Mouse (Mus musculus): ENCODE data around the gene Ocm. TPM values are rescaled to one million over a fixed set of nuclear protein-coding genes. Genes with fewer than 3 reads are reported as not detected.
A peak's percentile ranks its signal among the peaks of the same experiment; 100 is the strongest.

Ocm gene
- polyA plus RNA-seq (2016; fragmentation: Nextera tagmentation; extraction: Ambion mirVana) = not detected in 2 replicates

GRCm38 (mm10) chr5:144026620-144027263, at the start of gene Ocm:
Ocm (minus strand) TSS chr5:144026670.
- no peak within 1 kb of the TSS for H3K27ac ChIP-seq (replicated peaks)
- H3K9me3 ChIP-seq = no peaks in the 10 kb centered on the region
- no peak for DNase-seq (ENCODE audit: low spot score)
- H3K36me3 ChIP-seq (replicated peaks) = no peaks in the 10 kb centered on the region
- no peaks in the 10 kb centered on the region for H3K4me1 ChIP-seq
- H3K27me3 ChIP-seq (replicated peaks; ENCODE audit: low read depth, poor library complexity, severe bottlenecking) = no peaks in the 10 kb centered on the region
- no peak within 1 kb of the TSS for H3K4me3 ChIP-seq
- WGBS = 70% methylated on average over 11 of the region's 11 CpGs

GRCm38 (mm10) chr5:144071249-144071648, 44.8 kb upstream of the Ocm start:
- Histone ChIP-seq H3K4me3 (no peak overlapping the region), H3K36me3 (replicated peaks) (no peaks in the 10 kb centered on the region), H3K4me1 (no peaks in the 10 kb centered on the region), H3K27ac (replicated peaks) (no peak overlapping the region), H3K9me3 (no peaks in the 10 kb centered on the region), H3K27me3 (replicated peaks; ENCODE audit: low read depth, poor library complexity, severe bottlenecking) (no peaks in the 10 kb centered on the region)
- WGBS = 56% methylated on average over 1 of the region's 1 CpGs
- no peak for DNase-seq (ENCODE audit: low spot score)

GRCm38 (mm10) chr5:144070064-144070463, 43.6 kb upstream of the Ocm start:
- WGBS = 90% methylated on average over 1 of the region's 1 CpGs
- H3K9me3 ChIP-seq = no peaks in the 10 kb centered on the region
- H3K4me1 ChIP-seq = no peaks in the 10 kb centered on the region
- H3K4me3 ChIP-seq = no peak overlapping the region
- DNase-seq (ENCODE audit: low spot score) = no peak
- H3K27me3 ChIP-seq (replicated peaks; ENCODE audit: low read depth, poor library complexity, severe bottlenecking) = no peaks in the 10 kb centered on the region
- no peak overlapping the region for H3K27ac ChIP-seq (replicated peaks)
- no peaks in the 10 kb centered on the region for H3K36me3 ChIP-seq (replicated peaks)

GRCm38 (mm10) chr5:144066036-144066435, 39.6 kb upstream of the Ocm start:
- Histone ChIP-seq H3K27me3 (replicated peaks; ENCODE audit: low read depth, poor library complexity, severe bottlenecking) (no peaks in the 10 kb centered on the region), H3K9me3 (no peaks in the 10 kb centered on the region), H3K4me3 (no peak overlapping the region), H3K36me3 (replicated peaks) (no peaks in the 10 kb centered on the region), H3K4me1 (no peaks in the 10 kb centered on the region), H3K27ac (replicated peaks) (no peak overlapping the region)
- WGBS = 83% methylated on average over 2 of the region's 2 CpGs
- DNase-seq (ENCODE audit: low spot score) = no peak

GRCm38 (mm10) chr5:144064093-144064492, 37.6 kb upstream of the Ocm start:
- no peak for DNase-seq (ENCODE audit: low spot score)
- 69% methylated on average over 5 of the region's 5 CpGs for WGBS
- Histone ChIP-seq H3K4me1 (no peaks in the 10 kb centered on the region), H3K36me3 (replicated peaks) (no peaks in the 10 kb centered on the region), H3K27ac (replicated peaks) (no peak overlapping the region), H3K27me3 (replicated peaks; ENCODE audit: low read depth, poor library complexity, severe bottlenecking) (no peaks in the 10 kb centered on the region), H3K4me3 (no peak overlapping the region), H3K9me3 (no peaks in the 10 kb centered on the region)

- Histone ChIP-seq H3K27me3 (replicated peaks; ENCODE audit: low read depth, poor library complexity, severe bottlenecking) (no peaks in the 10 kb centered on the region), H3K36me3 (replicated peaks) (no peaks in the 10 kb centered on the region), H3K4me1 (no peaks in the 10 kb centered on the region), H3K9me3 (no peaks in the 10 kb centered on the region), H3K4me3 (no peak overlapping the region), H3K27ac (replicated peaks) (no peak overlapping the region)
- 92% methylated on average over 6 of the region's 6 CpGs for WGBS
- no peak for DNase-seq (ENCODE audit: low spot score)
These were observed 27.9 kb upstream of the Ocm start for GRCm38 (mm10) chr5:144054340-144054739.

GRCm38 (mm10) chr5:144053450-144053849, 27.0 kb upstream of the Ocm start:
- no peaks in the 10 kb centered on the region for H3K4me1 ChIP-seq
- H3K9me3 ChIP-seq = no peaks in the 10 kb centered on the region
- no peaks in the 10 kb centered on the region for H3K27me3 ChIP-seq (replicated peaks; ENCODE audit: low read depth, poor library complexity, severe bottlenecking)
- no peak overlapping the region for H3K27ac ChIP-seq (replicated peaks)
- 47% methylated on average over 3 of the region's 3 CpGs for WGBS
- H3K36me3 ChIP-seq (replicated peaks) = no peaks in the 10 kb centered on the region
- no peak for DNase-seq (ENCODE audit: low spot score)
- H3K4me3 ChIP-seq = no peak overlapping the region

- Histone ChIP-seq H3K27ac (replicated peaks) (no peak overlapping the region), H3K27me3 (replicated peaks; ENCODE audit: low read depth, poor library complexity, severe bottlenecking) (no peaks in the 10 kb centered on the region), H3K9me3 (no peaks in the 10 kb centered on the region), H3K4me3 (no peak overlapping the region), H3K36me3 (replicated peaks) (no peaks in the 10 kb centered on the region), H3K4me1 (peaks cover 7% of the 10 kb centered on the region; the same call in 1 of the 2 replicates)
- no peak for DNase-seq (ENCODE audit: low spot score)
These were observed 24.8 kb upstream of the Ocm start for GRCm38 (mm10) chr5:144051268-144051667.

GRCm38 (mm10) chr5:144049881-144050280, 23.4 kb upstream of the Ocm start:
- no peak overlapping the region for H3K4me3 ChIP-seq

GRCm38 (mm10) chr5:144047324-144047723, 20.9 kb upstream of the Ocm start:
- H3K4me3 ChIP-seq = no peak overlapping the region
- no peaks in the 10 kb centered on the region for H3K27me3 ChIP-seq (replicated peaks; ENCODE audit: low read depth, poor library complexity, severe bottlenecking)
- peaks cover 7% of the 10 kb centered on the region; the same call in 1 of the 2 replicates for H3K4me1 ChIP-seq
- DNase-seq (ENCODE audit: low spot score) = no peak
- H3K27ac ChIP-seq (replicated peaks) = no peak overlapping the region
- no peaks in the 10 kb centered on the region for H3K36me3 ChIP-seq (replicated peaks)
- no peaks in the 10 kb centered on the region for H3K9me3 ChIP-seq
- WGBS = 67% methylated on average over 13 of the region's 13 CpGs

More at GRCm38 (mm10) chr5:144049881-144050280, 23.4 kb upstream of the Ocm start:
- DNase-seq (ENCODE audit: low spot score) = no peak
- Histone ChIP-seq H3K4me1 (peaks cover 7% of the 10 kb centered on the region; the same call in 1 of the 2 replicates), H3K27ac (replicated peaks) (no peak overlapping the region), H3K9me3 (no peaks in the 10 kb centered on the region), H3K36me3 (replicated peaks) (no peaks in the 10 kb centered on the region), H3K27me3 (replicated peaks; ENCODE audit: low read depth, poor library complexity, severe bottlenecking) (no peaks in the 10 kb centered on the region)
- 78% methylated on average over 3 of the region's 3 CpGs for WGBS

GRCm38 (mm10) chr5:144043166-144043565, 16.7 kb upstream of the Ocm start:
- 93% methylated on average over 11 of the region's 11 CpGs for WGBS
- H3K9me3 ChIP-seq = peaks cover 8% of the 10 kb centered on the region; the same call in 1 of the 2 replicates
- no peaks in the 10 kb centered on the region for H3K36me3 ChIP-seq (replicated peaks)
- no peak for DNase-seq (ENCODE audit: low spot score)
- peaks cover 7% of the 10 kb centered on the region; the same call in 1 of the 2 replicates for H3K4me1 ChIP-seq
- H3K27ac ChIP-seq (replicated peaks) = no peak overlapping the region
- no peaks in the 10 kb centered on the region for H3K27me3 ChIP-seq (replicated peaks; ENCODE audit: low read depth, poor library complexity, severe bottlenecking)
- H3K4me3 ChIP-seq = no peak overlapping the region

GRCm38 (mm10) chr5:144040720-144041364, 14.4 kb upstream of the Ocm start:
- H3K27ac ChIP-seq (replicated peaks) = no peak overlapping the region; the same call in 1 of the 2 replicates
- peaks cover 8% of the 10 kb centered on the region; the same call in 1 of the 2 replicates for H3K9me3 ChIP-seq
- WGBS = 42% methylated on average over 11 of the region's 11 CpGs
- H3K4me3 ChIP-seq = no peak overlapping the region
- peak; percentile 79 for DNase-seq (ENCODE audit: low spot score)
- H3K27me3 ChIP-seq (replicated peaks; ENCODE audit: low read depth, poor library complexity, severe bottlenecking) = no peaks in the 10 kb centered on the region
- H3K36me3 ChIP-seq (replicated peaks) = no peaks in the 10 kb centered on the region
- no peaks in the 10 kb centered on the region for H3K4me1 ChIP-seq

- H3K36me3 ChIP-seq (replicated peaks) = no peaks in the 10 kb centered on the region
- WGBS = 89% methylated on average over 5 of the region's 5 CpGs
- no peak overlapping the region for H3K27ac ChIP-seq (replicated peaks)
- no peaks in the 10 kb centered on the region for H3K27me3 ChIP-seq (replicated peaks; ENCODE audit: low read depth, poor library complexity, severe bottlenecking)
- peaks cover 8% of the 10 kb centered on the region; the same call in 1 of the 2 replicates for H3K9me3 ChIP-seq
- DNase-seq (ENCODE audit: low spot score) = no peak
- no peaks in the 10 kb centered on the region for H3K4me1 ChIP-seq
- H3K4me3 ChIP-seq = no peak overlapping the region
These were observed 13.4 kb upstream of the Ocm start for GRCm38 (mm10) chr5:144039886-144040285.
